Mouse (Mus musculus): ENCODE results near the gene Cfd. TPM values are rescaled to one million over a fixed set of nuclear protein-coding genes. Genes with fewer than 3 reads are reported as not detected.

The Cfd gene
- not detected for total RNA-seq (2023)

DNA sequence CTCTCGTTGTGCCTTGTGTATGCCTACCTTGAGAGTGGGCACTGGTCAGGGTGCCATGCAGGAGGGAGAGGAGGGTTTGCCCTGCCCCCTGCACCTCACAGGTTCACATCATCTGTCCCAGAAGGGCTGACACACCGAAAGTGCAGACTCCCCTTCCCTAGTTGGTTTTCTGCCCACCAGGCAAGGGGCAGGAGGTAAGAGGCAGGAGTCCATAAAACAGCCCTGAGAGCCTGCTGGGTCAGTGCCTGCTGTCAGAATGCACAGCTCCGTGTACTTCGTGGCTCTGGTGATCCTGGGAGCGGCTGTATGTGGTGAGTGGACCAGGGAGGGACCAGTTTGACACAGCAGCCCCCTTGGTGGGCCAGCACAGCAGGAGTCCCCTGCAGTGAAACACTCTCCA lies at the start of gene Cfd:
Gene Cfd (plus strand): TSS at position 184 of the 400 bp plus-strand sequence.

DNA sequence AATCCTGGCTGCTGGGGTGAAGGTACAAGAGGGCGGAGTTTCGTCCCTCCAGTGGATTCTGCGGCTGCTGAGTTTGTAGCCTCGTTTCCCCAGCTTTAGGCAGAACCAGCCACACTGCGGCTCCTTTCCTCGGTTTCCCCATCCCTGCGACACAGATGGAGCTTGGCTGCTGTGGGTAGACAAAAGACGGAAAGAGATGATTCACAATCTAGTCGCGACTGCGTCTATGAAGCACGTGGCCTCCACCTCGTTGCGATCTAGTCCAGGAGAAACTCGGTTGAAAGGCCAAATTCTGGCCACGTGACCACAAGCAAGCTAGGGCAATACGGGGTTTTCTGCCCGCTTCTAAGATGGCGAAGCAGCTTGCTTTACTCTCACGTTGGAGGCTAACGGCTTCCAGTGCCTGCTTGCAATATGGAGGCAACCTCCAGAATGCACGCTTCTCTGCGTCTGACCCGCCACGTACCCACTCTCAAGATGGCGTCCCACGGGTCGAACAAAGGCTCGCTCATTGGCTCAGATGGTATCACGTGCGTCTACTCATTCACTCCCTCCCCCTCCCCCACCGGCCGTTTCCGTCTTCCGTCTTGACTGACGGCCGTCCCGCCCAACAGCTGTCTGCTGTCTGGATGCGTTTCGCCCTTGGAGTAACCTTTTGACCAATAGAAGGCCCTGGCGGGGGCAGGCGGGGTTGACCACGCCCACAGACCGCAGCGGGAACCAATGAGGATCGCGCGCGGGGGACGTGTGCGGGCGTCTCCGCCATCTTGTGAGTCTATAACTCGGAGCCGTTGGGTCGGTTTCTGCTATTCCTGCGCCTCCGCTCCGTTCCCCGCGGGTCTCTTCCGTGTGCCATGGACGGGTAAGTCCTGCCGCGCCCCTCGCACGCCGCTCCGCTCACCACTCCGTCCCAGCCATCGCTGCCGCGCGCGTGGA lies 36.5 kb upstream of the Cfd start, which contains the start of gene Ptbp1:
Gene Ptbp1 (plus strand): TSS at position 568 of the 936 bp plus-strand sequence.

DNA sequence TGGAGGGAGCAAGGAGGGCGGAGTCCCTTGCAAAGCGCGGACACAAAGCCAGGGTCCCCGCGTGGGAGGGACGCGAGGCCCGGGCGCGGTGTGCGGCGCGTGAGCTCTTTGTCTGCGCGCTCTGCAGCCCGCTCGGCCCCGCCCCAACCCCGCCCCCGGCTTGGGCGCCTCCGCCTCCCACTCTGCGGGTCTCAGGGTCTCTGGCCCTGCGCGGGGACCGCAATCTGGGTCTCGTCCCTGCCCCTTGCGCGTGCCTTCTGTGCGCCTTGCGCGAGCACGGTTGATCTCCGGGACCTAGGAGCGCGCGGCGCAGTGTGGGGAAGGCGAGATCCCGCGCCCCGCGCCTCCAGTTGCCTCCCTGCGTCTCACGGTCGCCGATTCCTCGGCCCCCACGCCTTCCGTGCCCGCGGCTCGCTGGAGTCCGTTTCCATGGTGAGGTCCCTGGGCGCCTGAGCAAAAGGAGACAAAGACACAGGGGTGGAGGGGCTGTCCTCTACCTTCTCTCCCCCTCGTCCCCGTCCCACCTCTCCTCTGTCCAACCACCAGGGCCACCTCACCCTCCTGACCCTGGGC lies 16.3 kb upstream of the Cfd start, which contains the start of the genes Prtn3 and Plppr3:
Gene Prtn3 (plus strand): TSS at position 187 of the 573 bp plus-strand sequence.
Gene Plppr3 (minus strand): TSS at position 345 of the 573 bp plus-strand sequence.

DNA sequence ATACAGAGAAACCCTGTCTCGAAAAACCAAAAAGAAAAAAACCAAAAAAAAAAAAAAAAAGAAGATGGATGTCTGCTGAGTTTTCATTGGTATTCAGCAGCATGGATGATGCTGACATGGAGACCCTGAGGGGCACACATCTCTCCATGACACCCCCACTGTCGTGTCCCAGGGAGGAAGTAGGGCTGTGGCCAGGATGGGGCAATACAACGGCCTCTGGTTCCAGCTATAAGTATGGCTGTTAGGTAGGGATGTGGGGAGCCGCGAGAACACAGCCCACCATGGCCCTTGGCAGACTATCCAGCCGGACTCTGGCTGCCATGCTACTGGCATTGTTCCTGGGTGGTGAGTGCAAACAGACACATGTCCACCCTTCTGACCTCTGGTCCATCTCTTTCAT lies 4.6 kb upstream of the Cfd start, which contains the start of gene Elane:
Gene Elane (plus strand): TSS at position 194 of the 400 bp plus-strand sequence.

DNA sequence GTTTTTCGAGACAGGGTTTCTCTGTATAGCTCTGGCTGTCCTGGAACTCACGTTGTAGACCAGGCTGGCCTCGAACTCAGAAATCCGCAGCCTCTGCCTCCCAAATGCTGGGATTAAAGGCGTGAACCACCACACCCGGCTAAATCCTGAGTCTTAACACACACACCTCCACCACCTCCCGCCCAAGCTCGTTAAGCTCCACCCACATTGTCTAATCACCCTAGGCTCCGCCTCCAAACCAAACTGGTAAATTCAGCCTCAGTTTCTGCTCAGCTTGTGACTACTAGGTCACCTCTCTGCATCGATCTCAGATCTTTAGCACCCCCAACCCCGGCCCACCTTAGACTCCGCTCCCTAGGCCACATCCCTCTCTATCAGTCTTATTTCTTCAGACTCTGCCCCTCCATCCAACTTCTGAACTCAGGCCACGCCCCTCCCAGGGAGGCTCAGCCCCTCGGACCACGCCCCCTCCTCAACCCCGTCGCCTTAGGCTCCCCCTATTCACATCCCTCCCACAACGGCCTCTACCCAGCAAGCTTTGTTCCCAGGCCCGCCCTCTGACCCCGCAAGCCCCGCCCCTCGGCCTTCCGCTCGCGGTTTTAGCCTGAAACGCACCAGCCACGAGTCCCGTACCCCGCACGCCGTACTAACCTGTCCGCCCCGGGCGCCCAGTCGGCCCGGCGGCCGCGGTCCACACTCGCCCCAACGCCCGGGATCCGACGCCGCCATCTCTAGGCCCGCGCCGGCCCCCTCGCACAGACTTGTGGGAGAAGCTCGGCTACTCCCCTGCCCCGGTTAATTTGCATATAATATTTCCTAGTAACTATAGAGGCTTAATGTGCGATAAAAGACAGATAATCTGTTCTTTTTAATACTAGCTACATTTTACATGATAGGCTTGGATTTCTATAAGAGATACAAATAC lies 17.8 kb downstream of the Cfd start, which contains the start of gene Med16:
Gene Med16 (minus strand): TSS at position 757 of the 925 bp plus-strand sequence.

DNA sequence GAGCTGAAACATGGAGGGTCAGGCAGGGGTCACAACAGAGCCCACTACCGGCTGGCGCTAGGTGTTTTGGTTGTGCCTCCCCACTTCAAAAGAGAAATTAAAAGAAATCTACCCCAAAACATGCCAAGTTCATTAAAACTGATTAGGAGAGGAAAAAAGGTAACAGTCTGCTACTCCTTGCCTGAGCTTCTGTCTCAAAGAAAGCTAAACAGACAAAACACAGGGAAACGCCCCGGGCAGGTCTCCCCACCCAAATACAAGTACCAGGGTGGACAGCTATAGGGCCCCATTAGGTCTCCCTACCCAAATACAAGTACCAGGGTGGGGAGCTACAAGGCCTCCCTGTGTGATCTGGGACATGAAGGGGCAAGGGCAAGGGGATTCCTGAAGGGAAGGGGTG lies 19.9 kb downstream of the Cfd start, which contains the start of gene Gm26602:
Gene Gm26602 (plus strand): TSS at position 301 of the 400 bp plus-strand sequence.

DNA sequence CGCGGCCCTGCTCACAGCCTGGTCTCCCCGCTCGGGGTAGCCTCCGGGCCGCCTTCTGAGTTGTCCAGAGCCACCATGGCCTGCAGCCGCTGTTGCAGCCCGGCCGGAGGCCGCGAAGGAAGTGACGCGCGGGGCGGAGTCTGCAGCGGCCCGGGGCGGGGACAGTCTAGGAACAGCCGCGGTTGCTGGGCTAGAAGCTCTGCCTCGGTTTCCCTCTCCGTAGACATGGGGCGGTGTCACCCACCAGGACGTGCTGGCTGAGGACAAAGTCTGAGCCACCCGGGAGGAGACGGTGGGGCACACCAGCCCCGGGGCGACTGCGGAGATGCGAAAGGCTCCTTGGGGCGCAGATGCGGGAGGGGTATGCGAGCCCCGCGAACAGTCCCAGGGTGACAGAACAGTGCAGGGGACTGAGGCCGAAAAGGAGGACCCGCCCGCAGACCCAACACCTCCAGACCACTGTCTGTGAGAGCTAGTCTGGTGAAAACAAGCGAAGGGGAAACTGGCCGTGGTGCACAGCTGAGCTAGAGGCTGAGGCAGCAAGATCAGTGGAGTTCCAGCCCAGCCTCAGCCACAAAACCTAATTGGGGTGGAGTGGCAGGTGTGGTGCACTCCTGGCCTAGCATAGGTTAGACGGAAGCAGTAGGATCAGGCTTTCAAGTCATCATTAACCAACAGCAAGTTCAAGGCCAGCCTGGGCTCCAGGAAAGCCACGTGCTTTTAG lies 26.3 kb downstream of the Cfd start, which contains the start of gene Kiss1r:
Gene Kiss1r (plus strand): TSS at position 164 of the 724 bp plus-strand sequence.

DNA sequence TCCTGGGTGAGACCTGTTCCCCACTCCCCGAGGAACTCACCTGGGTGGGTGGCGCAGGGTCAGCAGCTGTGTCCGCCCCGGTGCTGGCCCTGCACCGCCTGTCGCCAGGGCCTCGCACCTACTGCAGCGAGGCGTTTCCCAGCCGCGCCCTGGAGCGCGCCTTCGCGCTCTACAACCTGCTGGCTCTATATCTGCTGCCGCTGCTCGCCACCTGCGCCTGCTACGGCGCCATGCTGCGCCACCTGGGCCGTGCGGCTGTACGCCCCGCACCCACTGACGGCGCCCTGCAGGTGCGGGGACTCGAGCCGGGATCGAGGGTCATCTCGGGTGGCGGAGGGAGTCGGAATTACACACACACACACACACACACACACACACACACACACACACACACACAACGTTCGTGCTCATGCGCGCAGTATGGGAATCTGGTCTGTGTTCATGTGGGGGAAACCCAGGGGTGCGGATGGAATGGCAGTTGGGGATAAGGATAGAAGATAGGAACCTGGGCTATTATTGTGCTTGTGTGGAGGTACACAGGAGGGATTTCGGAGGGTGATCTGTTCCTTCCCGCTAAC lies 30.4 kb downstream of the Cfd start, which contains the start of gene R3hdm4:
Gene R3hdm4 (minus strand): TSS at position 251 of the 578 bp plus-strand sequence.

DNA sequence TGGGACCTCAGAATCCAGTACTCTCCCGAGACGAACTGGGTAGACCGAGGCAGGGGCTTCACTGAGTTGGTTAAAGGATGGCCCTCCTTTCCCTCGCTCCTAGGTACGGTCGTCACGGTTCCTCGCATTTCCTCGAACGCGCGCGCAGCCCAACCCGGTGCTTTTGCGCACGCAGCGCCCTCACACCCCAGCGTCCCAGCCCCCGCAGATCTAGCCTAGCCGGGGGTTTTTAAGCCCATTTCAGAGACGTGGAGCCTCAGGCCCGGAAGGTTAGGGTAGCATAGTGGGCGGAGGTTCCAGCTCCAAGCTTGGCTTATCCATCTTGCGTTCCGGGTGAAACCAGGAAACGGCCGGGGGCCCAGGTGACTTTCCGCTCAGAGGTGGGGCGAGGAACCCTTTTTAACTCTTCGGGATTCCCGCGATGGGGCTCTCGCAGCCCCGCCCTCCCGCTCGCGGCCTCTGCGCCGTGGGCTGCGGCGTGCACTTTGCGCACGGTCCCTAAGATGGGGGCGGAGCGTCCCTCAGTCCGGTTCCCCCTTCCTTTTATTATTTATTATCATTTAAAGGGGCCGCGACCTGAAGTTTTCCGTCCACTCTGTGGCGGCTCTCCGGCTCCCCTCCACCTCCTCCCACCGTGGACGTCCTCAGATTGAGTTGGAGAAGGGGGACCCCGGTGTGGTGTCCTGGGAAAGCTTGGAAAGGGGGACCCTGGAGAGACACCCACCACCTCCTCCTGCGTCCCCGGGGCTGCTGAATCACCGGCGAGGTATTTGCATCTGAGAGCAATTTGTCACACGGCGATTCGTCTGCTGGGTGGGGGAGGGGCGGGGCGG lies 36.1 kb downstream of the Cfd start, which contains the start of gene Arid3a:
Gene Arid3a (plus strand): TSS at position 553 of the 833 bp plus-strand sequence.

Other genes with a start within 250 kb of the Cfd start
- gene Odf3l2, start 245.1 kb upstream of the Cfd start, total RNA-seq (2023) = not detected
- not detected for gene Madcam1, start 226.3 kb upstream of the Cfd start, total RNA-seq (2023)
- gene Tpgs1, start 221.5 kb upstream of the Cfd start, total RNA-seq (2023) = 18.3 TPM
- gene Cdc34, start 208.7 kb upstream of the Cfd start, total RNA-seq (2023) = 81.6 TPM
- gene Gzmm, start 201.8 kb upstream of the Cfd start, total RNA-seq (2023) = 2.1 TPM
- 88.4 TPM for gene Bsg, start 186.4 kb upstream of the Cfd start, total RNA-seq (2023)
- gene Hcn2, start 174.2 kb upstream of the Cfd start, total RNA-seq (2023) = not detected
- 48.0 TPM for gene Polrmt, start 144.3 kb upstream of the Cfd start, total RNA-seq (2023)
- gene Fgf22, start 135.8 kb upstream of the Cfd start, total RNA-seq (2023) = not detected
- gene Rnf126, start 123.9 kb upstream of the Cfd start, total RNA-seq (2023) = 58.0 TPM
- gene Fstl3, start 113.6 kb upstream of the Cfd start, total RNA-seq (2023) = not detected
- not detected for gene Prss57, start 99.9 kb upstream of the Cfd start, total RNA-seq (2023)
- gene Palm, start 97.3 kb upstream of the Cfd start, total RNA-seq (2023) = 2.8 TPM
- gene Misp, start 69.9 kb upstream of the Cfd start, total RNA-seq (2023) = not detected
- 788 TPM for gene Ptbp1, start 36.4 kb upstream of the Cfd start, total RNA-seq (2023)
- gene Prtn3, start 16.4 kb upstream of the Cfd start, total RNA-seq (2023) = not detected
- gene Plppr3, start 16.2 kb upstream of the Cfd start, total RNA-seq (2023) = 2.3 TPM
- gene Elane, start 4.6 kb upstream of the Cfd start, total RNA-seq (2023) = not detected
- 74.1 TPM for gene Med16, start 18.1 kb downstream of the Cfd start, total RNA-seq (2023)
- not detected for gene Gm26602, start 20.0 kb downstream of the Cfd start, total RNA-seq (2023)
- 0.47 TPM for gene Kiss1r, start 26.1 kb downstream of the Cfd start, total RNA-seq (2023)
- gene R3hdm4, start 30.4 kb downstream of the Cfd start, total RNA-seq (2023) = 96.5 TPM
- 7.9 TPM for gene Arid3a, start 36.2 kb downstream of the Cfd start, total RNA-seq (2023)
- 61.8 TPM for gene Wdr18, start 69.3 kb downstream of the Cfd start, total RNA-seq (2023)
- 0.18 TPM for gene Grin3b, start 79.9 kb downstream of the Cfd start, total RNA-seq (2023)
- 154 TPM for gene Tmem259, start 93.5 kb downstream of the Cfd start, total RNA-seq (2023)
- 387 TPM for gene Cnn2, start 97.7 kb downstream of the Cfd start, total RNA-seq (2023)
- gene Abca7, start 105.6 kb downstream of the Cfd start, total RNA-seq (2023) = 68.3 TPM
- 890 TPM for gene Arhgap45, start 125.8 kb downstream of the Cfd start, total RNA-seq (2023)
- 50.1 TPM for gene Polr2e, start 148.9 kb downstream of the Cfd start, total RNA-seq (2023)
- 134 TPM for gene Gpx4, start 156.3 kb downstream of the Cfd start, total RNA-seq (2023)
- 115 TPM for gene Sbno2, start 214.7 kb downstream of the Cfd start, total RNA-seq (2023)
- 140 TPM for gene Stk11, start 224.9 kb downstream of the Cfd start, total RNA-seq (2023)
- 152 TPM for gene Atp5d, start 247.8 kb downstream of the Cfd start, total RNA-seq (2023)
- gene Cbarp, start 250.0 kb downstream of the Cfd start, total RNA-seq (2023) = 51.8 TPM

All from CD4-positive naive resting alpha-beta T cell, adult 76 days (primary cell).